Mouse (Mus musculus) spleen, postnatal 36 days (tissue): ENCODE measurements at regions not wholly inside any gene's neighbourhood (a gene's known extent, or its start where the extent isn't known, plus 50 kb on each side); places are given as distances from the start of the nearest gene placed in this dataset.

Experiments
- DNase-seq, 2 experiments: peaks; one replicate each; pipeline ENCODE4 v3.0.0; 2022; ENCODE audit warnings: low spot score in 2 of 2, mixed read lengths in 1 of 2

GRCm38 (mm10) chr9:51379589-51379988 lies 50.9 kb upstream of the 1810046K07Rik start:
- DNase-seq = no peak

GRCm38 (mm10) chr9:51393921-51394320 lies 65.2 kb upstream of the 1810046K07Rik start:
- no peak for DNase-seq

GRCm38 (mm10) chr9:51394372-51394771 lies 65.7 kb upstream of the 1810046K07Rik start:
- DNase-seq = no peak

- DNase-seq = no peak
Observed at GRCm38 (mm10) chr9:51396801-51397200, 68.1 kb upstream of the 1810046K07Rik start.

- DNase-seq = no peak
Observed at GRCm38 (mm10) chr9:51397589-51398220, 69.0 kb upstream of the 1810046K07Rik start.

GRCm38 (mm10) chr9:51398886-51399285 lies 70.2 kb upstream of the 1810046K07Rik start:
- no peak for DNase-seq

GRCm38 (mm10) chr9:51399356-51399755 lies 70.6 kb upstream of the 1810046K07Rik start:
- no peak for DNase-seq

GRCm38 (mm10) chr9:51401779-51402178 lies 73.1 kb upstream of the 1810046K07Rik start:
- DNase-seq = peak; percentile 2 to 10

- DNase-seq = peak in 1 of 2 experiments; percentile 7
Observed at GRCm38 (mm10) chr9:51407978-51408377, 79.3 kb upstream of the 1810046K07Rik start.

- no peak for DNase-seq
Observed at GRCm38 (mm10) chr9:51418923-51419482, 90.3 kb upstream of the 1810046K07Rik start.

GRCm38 (mm10) chr9:51422553-51422952 lies 93.8 kb upstream of the 1810046K07Rik start:
- DNase-seq = no peak

- no peak for DNase-seq
Observed at GRCm38 (mm10) chr9:51423341-51423740, 94.6 kb upstream of the 1810046K07Rik start.

GRCm38 (mm10) chr9:51430426-51430825 lies 101.7 kb upstream of the 1810046K07Rik start:
- DNase-seq = no peak

- DNase-seq = no peak
Observed at GRCm38 (mm10) chr9:51437130-51437529, 108.4 kb upstream of the 1810046K07Rik start.

GRCm38 (mm10) chr9:51441773-51442381 lies 113.2 kb upstream of the 1810046K07Rik start:
- no peak for DNase-seq

- DNase-seq = no peak
Observed at GRCm38 (mm10) chr9:51455690-51456089, 127.0 kb upstream of the 1810046K07Rik start.

GRCm38 (mm10) chr9:51462463-51463024 lies 133.8 kb upstream of the 1810046K07Rik start:
- no peak for DNase-seq

GRCm38 (mm10) chr9:51470031-51470430 lies 141.3 kb upstream of the 1810046K07Rik start:
- no peak for DNase-seq

GRCm38 (mm10) chr9:51476511-51477056 lies 147.9 kb upstream of the 1810046K07Rik start:
- DNase-seq = no peak

GRCm38 (mm10) chr9:51487840-51488239 lies 159.1 kb upstream of the 1810046K07Rik start:
- DNase-seq = no peak

- DNase-seq = no peak
Observed at GRCm38 (mm10) chr9:51507265-51507913, 178.7 kb upstream of the 1810046K07Rik start.

- no peak for DNase-seq
Observed at GRCm38 (mm10) chr9:51517643-51518042, 188.9 kb upstream of the 1810046K07Rik start.
